Mouse (Mus musculus): ENCODE measurements at regions not wholly inside any gene's neighbourhood (a gene's known extent, or its start where the extent isn't known, plus 50 kb on each side); places are given as distances from the start of the nearest gene placed in this dataset.

DNA sequence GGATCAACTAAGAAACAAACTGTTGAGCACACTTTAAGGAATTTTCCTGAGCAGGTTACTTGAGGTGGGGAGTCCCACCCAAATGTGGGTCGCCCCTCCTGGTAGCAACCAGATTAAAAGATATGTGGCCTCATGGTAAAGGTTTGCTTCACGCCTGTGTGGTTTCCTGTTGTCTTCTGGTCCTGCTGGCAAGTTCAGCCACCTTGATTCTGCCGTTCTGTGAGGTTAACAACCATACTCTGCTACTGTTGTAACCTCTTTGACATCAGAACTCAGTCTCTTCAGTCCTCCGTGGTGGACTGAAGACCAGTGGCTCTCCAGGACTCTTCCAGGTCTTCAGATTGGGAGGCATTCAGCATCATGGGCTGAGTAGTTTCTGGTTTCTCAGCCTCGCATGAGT, 127.1 kb upstream of the Sp4 start:
- Histone ChIP-seq H3K9ac (ENCODE audit: low read depth, low read length) (no peak overlapping the region), H3K4me1 (ENCODE audit: control insufficient read depth, insufficient read depth, low read length) (no peaks in the 10 kb centered on the region), H3K27me3 (ENCODE audit: control insufficient read depth, insufficient read depth, low read length) (no peaks in the 10 kb centered on the region), H3K79me2 (ENCODE audit: control insufficient read depth, insufficient read depth, low read length) (no peaks in the 10 kb centered on the region), H3K4me3 (ENCODE audit: insufficient read depth, low read depth, low read length) (no peak overlapping the region), H3K27ac (replicated peaks; ENCODE audit: insufficient read depth, low read depth, low read length) (no peak overlapping the region), H3K36me3 (ENCODE audit: control insufficient read depth, insufficient read depth, low read length) (no peaks in the 10 kb centered on the region)
- TF ChIP-seq POLR2A (IDR thresholded peaks at IDR 0.05; ENCODE audit: extremely low read depth, insufficient read depth, low read length), result no peak
- no peak for TF ChIP-seq CTCF (IDR thresholded peaks at IDR 0.05; ENCODE audit: low read depth, low read length)
- WGBS, result 86% methylated on average over 5 of the region's 5 CpGs
- DNase-seq (ENCODE audit: extremely low read depth, low read depth, low spot score), result no peak

DNA sequence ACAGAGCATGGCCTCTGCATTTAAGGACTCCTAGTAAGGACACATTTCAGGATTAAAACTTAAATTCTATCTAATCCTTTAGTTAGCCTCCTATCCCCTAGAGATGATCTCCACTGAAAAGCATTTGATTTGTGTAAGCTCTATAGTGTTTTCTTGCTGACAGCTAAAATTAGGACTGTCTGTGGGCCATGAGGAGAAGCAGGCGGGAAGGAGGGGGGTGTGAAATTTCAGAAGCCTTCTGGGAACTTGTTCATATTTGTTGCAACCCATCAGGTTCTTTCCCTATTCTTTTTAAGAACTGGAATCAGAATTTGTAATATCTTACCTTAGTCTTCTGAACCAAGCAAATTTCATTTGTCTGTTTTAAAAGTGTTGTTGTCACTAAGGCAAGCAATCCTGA, 114.7 kb upstream of the Sp4 start:
- 91% methylated on average over 1 of the region's 1 CpGs for WGBS
- no peak overlapping the region for H3K27ac ChIP-seq (replicated peaks; ENCODE audit: insufficient read depth, low read depth, low read length)
- no peak for DNase-seq (ENCODE audit: extremely low read depth, low read depth, low spot score)
- TF ChIP-seq CTCF (IDR thresholded peaks at IDR 0.05; ENCODE audit: low read depth, low read length), result no peak
- no peak for TF ChIP-seq POLR2A (IDR thresholded peaks at IDR 0.05; ENCODE audit: extremely low read depth, insufficient read depth, low read length)
- no peaks in the 10 kb centered on the region for H3K27me3 ChIP-seq (ENCODE audit: control insufficient read depth, insufficient read depth, low read length)
- H3K4me1 ChIP-seq (ENCODE audit: control insufficient read depth, insufficient read depth, low read length), result no peaks in the 10 kb centered on the region
- no peaks in the 10 kb centered on the region for H3K79me2 ChIP-seq (ENCODE audit: control insufficient read depth, insufficient read depth, low read length)
- no peak overlapping the region for H3K4me3 ChIP-seq (ENCODE audit: insufficient read depth, low read depth, low read length)
- no peaks in the 10 kb centered on the region for H3K36me3 ChIP-seq (ENCODE audit: control insufficient read depth, insufficient read depth, low read length)
- H3K9ac ChIP-seq (ENCODE audit: low read depth, low read length), result no peak overlapping the region

DNA sequence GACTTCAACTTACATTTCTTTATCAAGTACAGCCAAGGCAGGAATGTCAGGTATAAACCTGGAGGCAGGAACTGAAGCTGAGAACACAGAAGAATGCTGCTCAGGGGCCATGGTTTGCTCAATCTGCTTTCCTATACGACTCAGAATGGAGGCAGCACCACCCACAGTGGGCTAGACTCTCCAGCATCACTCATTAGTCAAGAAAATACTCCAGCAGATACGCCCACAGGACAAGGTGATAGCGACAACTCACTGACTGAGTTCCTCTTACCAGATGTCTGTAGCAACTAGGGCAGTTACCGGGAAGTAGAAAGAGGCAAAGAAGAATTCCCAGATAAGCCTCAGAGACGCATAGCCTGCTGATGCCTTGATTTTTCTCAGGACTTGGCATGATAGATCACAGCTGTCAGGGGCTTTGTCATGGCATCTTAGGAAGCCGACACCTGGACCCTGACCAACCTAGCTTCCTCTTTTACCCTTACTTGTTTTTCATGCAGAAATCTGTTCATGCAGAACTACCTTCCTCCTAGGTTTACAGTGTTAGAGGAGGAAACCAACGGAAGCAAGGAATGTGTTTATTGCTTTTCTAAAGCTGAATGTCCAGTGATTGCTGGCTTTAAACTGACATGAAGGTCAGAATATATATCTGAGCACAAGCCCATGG, 110.7 kb upstream of the Sp4 start:
- no peak for DNase-seq (ENCODE audit: extremely low read depth, low read depth, low spot score)
- Histone ChIP-seq H3K36me3 (ENCODE audit: control insufficient read depth, insufficient read depth, low read length) (no peaks in the 10 kb centered on the region), H3K27me3 (ENCODE audit: control insufficient read depth, insufficient read depth, low read length) (no peaks in the 10 kb centered on the region), H3K9ac (ENCODE audit: low read depth, low read length) (no peak overlapping the region), H3K4me3 (ENCODE audit: insufficient read depth, low read depth, low read length) (no peak overlapping the region), H3K27ac (replicated peaks; ENCODE audit: insufficient read depth, low read depth, low read length) (no peak overlapping the region), H3K4me1 (ENCODE audit: control insufficient read depth, insufficient read depth, low read length) (no peaks in the 10 kb centered on the region), H3K79me2 (ENCODE audit: control insufficient read depth, insufficient read depth, low read length) (no peaks in the 10 kb centered on the region)
- 65% methylated on average over 7 of the region's 7 CpGs for WGBS
- no peak for TF ChIP-seq CTCF (IDR thresholded peaks at IDR 0.05; ENCODE audit: low read depth, low read length)
- TF ChIP-seq POLR2A (IDR thresholded peaks at IDR 0.05; ENCODE audit: extremely low read depth, insufficient read depth, low read length), result no peak

DNA sequence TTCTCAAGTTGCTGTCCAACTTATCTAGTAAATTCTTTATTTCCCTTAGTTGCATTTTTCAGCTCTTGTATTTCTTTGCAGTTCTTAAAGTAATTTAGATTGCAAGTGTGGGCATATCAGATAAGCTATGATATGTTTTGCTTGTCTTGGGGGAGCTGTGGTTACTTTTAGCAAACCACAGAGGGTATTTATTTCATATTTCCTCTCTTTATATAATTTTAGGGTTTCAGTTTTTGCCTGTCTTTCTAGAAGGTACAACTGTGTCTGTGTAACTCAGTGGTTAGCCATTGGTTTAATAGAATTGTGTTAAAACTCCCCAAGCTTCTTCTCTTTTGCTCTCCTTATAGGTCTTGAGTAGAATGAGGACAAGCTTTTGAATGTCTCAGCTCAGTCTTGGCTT, 109.7 kb upstream of the Sp4 start:
- Histone ChIP-seq H3K4me3 (ENCODE audit: insufficient read depth, low read depth, low read length) (no peak overlapping the region), H3K27ac (replicated peaks; ENCODE audit: insufficient read depth, low read depth, low read length) (no peak overlapping the region), H3K36me3 (ENCODE audit: control insufficient read depth, insufficient read depth, low read length) (no peaks in the 10 kb centered on the region), H3K4me1 (ENCODE audit: control insufficient read depth, insufficient read depth, low read length) (no peaks in the 10 kb centered on the region), H3K9ac (ENCODE audit: low read depth, low read length) (no peak overlapping the region), H3K79me2 (ENCODE audit: control insufficient read depth, insufficient read depth, low read length) (no peaks in the 10 kb centered on the region), H3K27me3 (ENCODE audit: control insufficient read depth, insufficient read depth, low read length) (no peaks in the 10 kb centered on the region)
- no peak for DNase-seq (ENCODE audit: extremely low read depth, low read depth, low spot score)
- TF ChIP-seq CTCF (IDR thresholded peaks at IDR 0.05; ENCODE audit: low read depth, low read length), result no peak
- no peak for TF ChIP-seq POLR2A (IDR thresholded peaks at IDR 0.05; ENCODE audit: extremely low read depth, insufficient read depth, low read length)

DNA sequence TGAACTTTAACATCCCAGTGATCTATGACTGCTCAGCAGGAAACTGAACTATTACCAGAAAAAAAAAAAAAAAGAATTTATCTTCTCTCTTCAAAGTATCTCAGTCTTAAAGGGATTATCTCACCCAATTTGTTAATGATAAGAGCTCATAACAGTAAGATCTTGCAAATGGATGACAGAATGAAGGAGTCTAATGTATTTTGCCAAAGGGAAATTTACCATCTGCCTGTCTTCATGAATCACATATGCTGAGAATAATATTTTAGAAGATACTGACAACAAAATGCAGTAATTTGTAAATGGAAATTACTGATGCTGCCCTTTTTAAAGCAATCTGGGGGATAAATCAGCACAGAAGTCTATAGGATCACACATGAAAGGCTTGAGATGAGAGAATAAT, 103.9 kb upstream of the Sp4 start:
- H3K36me3 ChIP-seq (ENCODE audit: control insufficient read depth, insufficient read depth, low read length), result no peaks in the 10 kb centered on the region
- TF ChIP-seq POLR2A (IDR thresholded peaks at IDR 0.05; ENCODE audit: extremely low read depth, insufficient read depth, low read length) (no peak), CTCF (IDR thresholded peaks at IDR 0.05; ENCODE audit: low read depth, low read length) (no peak)
- no peaks in the 10 kb centered on the region for H3K27me3 ChIP-seq (ENCODE audit: control insufficient read depth, insufficient read depth, low read length)
- H3K9ac ChIP-seq (ENCODE audit: low read depth, low read length), result no peak overlapping the region
- H3K27ac ChIP-seq (replicated peaks; ENCODE audit: insufficient read depth, low read depth, low read length), result no peak overlapping the region
- no peaks in the 10 kb centered on the region for H3K79me2 ChIP-seq (ENCODE audit: control insufficient read depth, insufficient read depth, low read length)
- H3K4me1 ChIP-seq (ENCODE audit: control insufficient read depth, insufficient read depth, low read length), result peaks cover 2% of the 10 kb centered on the region; the same call in 1 of the 2 replicates
- no peak overlapping the region for H3K4me3 ChIP-seq (ENCODE audit: insufficient read depth, low read depth, low read length)
- DNase-seq (ENCODE audit: extremely low read depth, low read depth, low spot score), result no peak

DNA sequence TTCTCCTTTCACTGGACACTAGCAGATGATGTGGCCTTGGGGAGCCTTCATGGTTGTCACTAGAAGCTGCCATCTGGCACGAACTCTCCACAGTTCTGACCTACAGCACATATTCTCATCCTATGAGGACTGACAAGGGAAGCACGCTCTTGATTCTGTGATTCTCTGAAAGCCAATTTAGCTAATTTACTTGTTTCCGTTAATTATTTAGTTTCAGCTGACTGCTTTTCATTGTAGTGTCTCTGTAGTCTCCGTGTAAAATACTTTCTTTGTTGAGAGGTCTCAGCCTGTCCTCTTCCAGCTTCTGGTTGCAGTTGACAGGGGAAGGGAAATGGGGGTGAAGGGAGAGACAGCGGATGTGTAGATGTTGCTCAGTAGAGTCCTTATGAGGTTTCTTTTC, 102.9 kb upstream of the Sp4 start:
- no peak overlapping the region for H3K4me3 ChIP-seq (ENCODE audit: insufficient read depth, low read depth, low read length)
- H3K27ac ChIP-seq (replicated peaks; ENCODE audit: insufficient read depth, low read depth, low read length), result no peak overlapping the region
- H3K36me3 ChIP-seq (ENCODE audit: control insufficient read depth, insufficient read depth, low read length), result no peaks in the 10 kb centered on the region
- H3K79me2 ChIP-seq (ENCODE audit: control insufficient read depth, insufficient read depth, low read length), result no peaks in the 10 kb centered on the region
- no peaks in the 10 kb centered on the region for H3K27me3 ChIP-seq (ENCODE audit: control insufficient read depth, insufficient read depth, low read length)
- no peak for TF ChIP-seq CTCF (IDR thresholded peaks at IDR 0.05; ENCODE audit: low read depth, low read length)
- no peak for TF ChIP-seq POLR2A (IDR thresholded peaks at IDR 0.05; ENCODE audit: extremely low read depth, insufficient read depth, low read length)
- no peak for DNase-seq (ENCODE audit: extremely low read depth, low read depth, low spot score)
- peaks cover 2% of the 10 kb centered on the region; the same call in 1 of the 2 replicates for H3K4me1 ChIP-seq (ENCODE audit: control insufficient read depth, insufficient read depth, low read length)
- 90% methylated on average over 5 of the region's 5 CpGs for WGBS
- H3K9ac ChIP-seq (ENCODE audit: low read depth, low read length), result no peak overlapping the region

All from liver, adult 2 months (tissue).